Mouse (Mus musculus) T-helper 1 cell (primary cell): ENCODE measurements around the gene Nup54.

Source experiments
- in situ Hi-C: fragments of 300-600 bp; cut with MboI, MseI; formaldehyde crosslinking; loops from one replicate; pipeline ENCODE4 v1.15.1; 2025; ENCODE audit warnings: high pct_unique_total_duplicates

Gene Nup54

GRCm38 (mm10) chr5:92413271-92413981 is 21.6 kb downstream of the Nup54 start:
- in situ Hi-C loops = loop anchor here (25.0 kb wide), 1 partner anchor 1476 kb away; the partner anchor contains the start of gene Mthfd2l

- in situ Hi-C loops = loop anchor here (25.0 kb wide), 1 partner anchor 1474 kb away; the partner anchor contains the start of gene Mthfd2l
Measured at GRCm38 (mm10) chr5:92411461-92412140, 23.4 kb downstream of the Nup54 start.

GRCm38 (mm10) chr5:92410486-92410885 is 24.5 kb downstream of the Nup54 start:
- in situ Hi-C loops = loop anchor here (25.0 kb wide), 1 partner anchor 1473 kb away; the partner anchor contains the start of gene Mthfd2l

GRCm38 (mm10) chr5:92409361-92410155 is 25.5 kb downstream of the Nup54 start:
- in situ Hi-C loops = loop anchor here (25.0 kb wide), 1 partner anchor 1472 kb away; the partner anchor contains the start of gene Mthfd2l

- in situ Hi-C loops = loop anchor here (25.0 kb wide), 1 partner anchor 1467 kb away; the partner anchor contains the start of gene Mthfd2l
Measured at GRCm38 (mm10) chr5:92404400-92404678, 30.7 kb downstream of the Nup54 start.

- in situ Hi-C loops = loop anchor here (25.0 kb wide), 1 partner anchor 1466 kb away; the partner anchor contains the start of gene Mthfd2l
Measured at GRCm38 (mm10) chr5:92403562-92404399, 31.2 kb downstream of the Nup54 start.

- in situ Hi-C loops = loop anchor here (25.0 kb wide), 1 partner anchor 1466 kb away; the partner anchor contains the start of gene Mthfd2l
Measured at GRCm38 (mm10) chr5:92402816-92403215, 32.2 kb downstream of the Nup54 start.

- in situ Hi-C loops = no loop called here
Measured at GRCm38 (mm10) chr5:92398153-92398552, 36.9 kb downstream of the Nup54 start.

GRCm38 (mm10) chr5:92396476-92396875 is 38.5 kb downstream of the Nup54 start:
- in situ Hi-C loops = no loop called here

GRCm38 (mm10) chr5:92395764-92396163 is 39.3 kb downstream of the Nup54 start:
- in situ Hi-C loops = no loop called here

- in situ Hi-C loops = no loop called here
Measured at GRCm38 (mm10) chr5:92393863-92394262, 41.2 kb downstream of the Nup54 start.

GRCm38 (mm10) chr5:92392542-92392941 is 42.5 kb downstream of the Nup54 start:
- in situ Hi-C loops = no loop called here

GRCm38 (mm10) chr5:92390615-92391014 is 44.4 kb downstream of the Nup54 start:
- in situ Hi-C loops = no loop called here

GRCm38 (mm10) chr5:92389977-92390376 is 45.0 kb downstream of the Nup54 start:
- in situ Hi-C loops = no loop called here

- in situ Hi-C loops = no loop called here
Measured at GRCm38 (mm10) chr5:92387433-92387832, 47.6 kb downstream of the Nup54 start.

GRCm38 (mm10) chr5:92386643-92387042 is 48.4 kb downstream of the Nup54 start:
- in situ Hi-C loops = no loop called here

GRCm38 (mm10) chr5:92386102-92386501 is 48.9 kb downstream of the Nup54 start:
- in situ Hi-C loops = no loop called here

GRCm38 (mm10) chr5:92384855-92385254 is 50.2 kb downstream of the Nup54 start:
- in situ Hi-C loops = no loop called here

- in situ Hi-C loops = no loop called here
Measured at GRCm38 (mm10) chr5:92383747-92384146, 51.3 kb downstream of the Nup54 start.

- in situ Hi-C loops = no loop called here
Measured at GRCm38 (mm10) chr5:92382349-92382679, 52.7 kb downstream of the Nup54 start.
